Mouse (Mus musculus) erythroblast, embryonic 14.5 days (primary cell): ENCODE data around the gene Otub2.

ENCODE experiments used
- GATA1 ChIP-seq: IDR thresholded peaks from 2 replicates; pipeline ENCODE4 v1.6.1; 2012; ENCODE audit warnings: low read length, inconsistent platforms, mixed read lengths
- TAL1 ChIP-seq: IDR thresholded peaks from 3 replicates; pipeline ENCODE4 v1.6.1; 2012; ENCODE audit warnings: low read length, inconsistent platforms, mixed read lengths

GRCm38 (mm10) chr12:103433986-103434731, 45.7 kb downstream of the Otub2 start, which contains the start of gene Ifi27:
- no peak for TF ChIP-seq GATA1
- no peak for TF ChIP-seq TAL1
